Comparison of ENCODE assay signal across 13 mouse cellular contexts in genomic region chr2:156843331-156843730, GRCm38 (mm10). TPM values are rescaled to one million over a fixed set of nuclear protein-coding genes. Genes with fewer than 3 reads are reported as not detected.
A peak's percentile ranks its signal among the peaks of the same experiment; 100 is the strongest.
DNase-seq lines count a peak whose midpoint lies in the region; ATAC-seq and TF ChIP-seq lines count a peak whose summit lies in the region.
"Had no signal": no experiment of that assay in that cellular context is flagged by ENCODE, and none has a peak within 500 bp of the region (broad histone marks: within the 10 kb centered on the region; RNA-seq: fewer than 3 reads in every experiment).

No protein-coding gene starts in this region.

- peak overlapping the region; percentile 57 for H3K4me3 ChIP-seq in forebrain, embryonic 13.5 days
- H3K4me3 ChIP-seq in forebrain, embryonic 11.5 days (ENCODE audit: low read depth, low read length): no peak overlapping the region
- no peak overlapping the region for H3K4me3 ChIP-seq in kidney, postnatal 0 days (replicated peaks; ENCODE audit: low read depth, low read length)
- H3K4me3 ChIP-seq in ES-E14 (ENCODE audit: insufficient read depth in 1 of 2, low read depth in 1 of 2, low read length in 2 of 2, poor library complexity in 1 of 2, severe bottlenecking in 1 of 2): peak overlapping the region; percentile 39 to 93; a peak in 3 of 4 replicates
- H3K4me3 ChIP-seq in hindbrain, embryonic 14.5 days (replicated peaks; ENCODE audit: low read length): no peak overlapping the region

- ATAC-seq in forebrain, embryonic 13.5 days: no peak
- ATAC-seq in forebrain, embryonic 11.5 days (replicated peaks; ENCODE audit: low FRiP score): no peak
- ATAC-seq in kidney, postnatal 0 days (replicated peaks; ENCODE audit: low FRiP score, low read depth): no peak
- no peak for ATAC-seq in hindbrain, embryonic 14.5 days (ENCODE audit: low FRiP score)

- H3K4me2 ChIP-seq in forebrain, embryonic 13.5 days: peak overlapping the region; percentile 83
- no peak overlapping the region for H3K4me2 ChIP-seq in forebrain, embryonic 11.5 days (ENCODE audit: low read depth, low read length, severe bottlenecking)
- 0 out of 2 replicates have a peak overlapping the region, but pooled peaks have one; percentile 4 for H3K4me2 ChIP-seq in kidney, postnatal 0 days (ENCODE audit: low read length)
- 0 out of 2 replicates have a peak overlapping the region, but pooled peaks have one; percentile 95 for H3K4me2 ChIP-seq in hindbrain, embryonic 14.5 days (replicated peaks)

- peaks cover 36% of the 10 kb centered on the region for H3K36me3 ChIP-seq in forebrain, embryonic 13.5 days (ENCODE audit: poor library complexity, severe bottlenecking)
- H3K36me3 ChIP-seq in forebrain, embryonic 11.5 days (ENCODE audit: control insufficient read depth, insufficient read depth, low read length): peaks cover 6% of the 10 kb centered on the region; the same call in 1 of the 2 replicates
- 0 out of 2 replicates have a peak, but pooled peaks cover 10% of the 10 kb centered on the region for H3K36me3 ChIP-seq in kidney, postnatal 0 days (ENCODE audit: insufficient read depth, low read length)
- peaks cover 36% of the 10 kb centered on the region for H3K36me3 ChIP-seq in ES-E14 (ENCODE audit: control insufficient read depth, insufficient read depth, low read length, poor library complexity, severe bottlenecking)
- no peaks in the 10 kb centered on the region; the same call in 1 of the 2 replicates for H3K36me3 ChIP-seq in hindbrain, embryonic 14.5 days (replicated peaks; ENCODE audit: control insufficient read depth, insufficient read depth)

- H3K9me3 ChIP-seq in forebrain, embryonic 13.5 days (replicated peaks): no peaks in the 10 kb centered on the region
- H3K9me3 ChIP-seq in forebrain, embryonic 11.5 days (ENCODE audit: control insufficient read depth, low read length): no peaks in the 10 kb centered on the region
- no peaks in the 10 kb centered on the region for H3K9me3 ChIP-seq in kidney, postnatal 0 days (replicated peaks; ENCODE audit: low read length)
- H3K9me3 ChIP-seq in ES-E14 (ENCODE audit: control insufficient read depth, insufficient read depth, low read depth, low read length): no peaks in the 10 kb centered on the region
- H3K9me3 ChIP-seq in hindbrain, embryonic 14.5 days (ENCODE audit: control insufficient read depth, low read length): no peaks in the 10 kb centered on the region

- no peak for TF ChIP-seq CTCF in kidney, postnatal 0 days (IDR thresholded peaks at IDR 0.05; ENCODE audit: low read depth)

- DNase-seq in forebrain, embryonic 11.5 days (ENCODE audit: low spot score): no peak
- no peak for DNase-seq in kidney, postnatal 0 days (ENCODE audit: low spot score)
- no peak for DNase-seq in kidney, postnatal 36 days
- no peak for DNase-seq in ES-E14 (ENCODE audit: low read depth, low spot score)
- no peak for DNase-seq in hindbrain, embryonic 14.5 days (ENCODE audit: low spot score)
- DNase-seq in left cerebral cortex, adult 8-10 months (ENCODE audit: low spot score in 2 of 2): no peak
- DNase-seq in layer of hippocampus, postnatal 36 days: no peak
- DNase-seq: adrenal gland, adult 2 months; B cell, adult 2 months; gastrocnemius, postnatal 36 days; kidney, adult 9 months; right cerebral cortex, postnatal 14 days had no signal

- peaks cover 64% of the 10 kb centered on the region for H3K4me1 ChIP-seq in forebrain, embryonic 13.5 days
- H3K4me1 ChIP-seq in forebrain, embryonic 11.5 days (replicated peaks; ENCODE audit: control insufficient read depth, insufficient read depth, low read length): peaks cover 14% of the 10 kb centered on the region; the same call in 1 of the 2 replicates
- peaks cover 40% of the 10 kb centered on the region for H3K4me1 ChIP-seq in kidney, postnatal 0 days (replicated peaks; ENCODE audit: insufficient read depth, low read length)
- H3K4me1 ChIP-seq in ES-E14 (ENCODE audit: control insufficient read depth in 2 of 2, insufficient read depth in 2 of 2, low read length in 2 of 2, poor library complexity in 1 of 2): peaks cover 6 to 31% of the 10 kb centered on the region in 2 experiments; a peak in 3 of 4 replicates
- peaks cover 27% of the 10 kb centered on the region; the same call in 1 of the 2 replicates for H3K4me1 ChIP-seq in hindbrain, embryonic 14.5 days (replicated peaks; ENCODE audit: control insufficient read depth, insufficient read depth, low read length)

- no peak overlapping the region for H3K27ac ChIP-seq in forebrain, embryonic 13.5 days
- H3K27ac ChIP-seq in forebrain, embryonic 11.5 days (ENCODE audit: low read depth, low read length): no peak overlapping the region
- H3K27ac ChIP-seq in kidney, postnatal 0 days: no peak overlapping the region
- H3K27ac ChIP-seq in ES-E14 (ENCODE audit: insufficient read depth, low read depth, low read length, poor library complexity, severe bottlenecking): no peak overlapping the region
- H3K27ac ChIP-seq in hindbrain, embryonic 14.5 days: no peak overlapping the region

- H3K27me3 ChIP-seq in forebrain, embryonic 13.5 days: no peaks in the 10 kb centered on the region
- H3K27me3 ChIP-seq in forebrain, embryonic 11.5 days (ENCODE audit: control insufficient read depth, insufficient read depth, low read length): no peaks in the 10 kb centered on the region
- H3K27me3 ChIP-seq in kidney, postnatal 0 days (ENCODE audit: insufficient read depth, low read length): no peaks in the 10 kb centered on the region
- H3K27me3 ChIP-seq in hindbrain, embryonic 14.5 days (ENCODE audit: control insufficient read depth, insufficient read depth, low read length): peaks cover 19% of the 10 kb centered on the region

- 59% methylated on average over 10 of the region's 10 CpGs for WGBS in forebrain, embryonic 13.5 days
- WGBS in forebrain, embryonic 11.5 days: 82% methylated on average over 10 of the region's 10 CpGs
- 50% methylated on average over 10 of the region's 10 CpGs for WGBS in kidney, postnatal 0 days
- 79% methylated on average over 10 of the region's 10 CpGs for WGBS in hindbrain, embryonic 14.5 days

- in situ Hi-C loops in ES-E14 (cut with MboI; ENCODE audit: low sequenced_read_pairs in 2 of 2, unreplicated experiment in 2 of 2): no loop called here

- 0 out of 2 replicates have a peak overlapping the region, but pooled peaks have one; percentile 0 for H3K9ac ChIP-seq in forebrain, embryonic 13.5 days
- no peak overlapping the region for H3K9ac ChIP-seq in forebrain, embryonic 11.5 days (ENCODE audit: low read length)
- H3K9ac ChIP-seq in kidney, postnatal 0 days (ENCODE audit: low read depth, low read length): no peak overlapping the region
- peak overlapping the region; percentile 66; the same call in 1 of the 2 replicates for H3K9ac ChIP-seq in ES-E14 (ENCODE audit: insufficient read depth, low read depth, low read length, poor library complexity, severe bottlenecking)
- no peak overlapping the region for H3K9ac ChIP-seq in hindbrain, embryonic 14.5 days

TF ChIP-seq in ES-E14, 5 proteins besides CTCF, POLR2A, EP300 and RAD21:
- TF ChIP-seq ZNF384 (IDR thresholded peaks at IDR 0.05; ENCODE audit: low read depth, low read length) (no peak), CHD2 (IDR thresholded peaks at IDR 0.05; ENCODE audit: low read depth, low read length) (no peak), HCFC1 (IDR thresholded peaks at IDR 0.05; ENCODE audit: borderline replicate concordance, insufficient read depth, low read length) (no peak), ZC3H11A (IDR thresholded peaks at IDR 0.05; ENCODE audit: borderline replicate concordance, low read depth, low read length) (no peak), MAFK (IDR thresholded peaks at IDR 0.05; ENCODE audit: insufficient read depth, low read depth, low read length) (no peak)

RNA-seq across cellular contexts. Expression of gene Tgif2, which starts 3.5 kb away (rescaled TPM):
- 63.3 and 73.3 TPM in 2 replicates for polyA plus RNA-seq in forebrain, embryonic 13.5 days (2015; fragmentation: Nextera tagmentation; extraction: Ambion mirVana)
- polyA plus RNA-seq in forebrain, embryonic 11.5 days (2014; fragmentation: Nextera tagmentation; extraction: Ambion mirVana): 109 and 110 TPM in 2 replicates
- 38.2 and 40.6 TPM in 2 replicates for polyA plus RNA-seq in kidney, postnatal 0 days (2015; fragmentation: Nextera tagmentation; extraction: Ambion mirVana)
- 32.2 and 35.5 TPM in 2 replicates for total RNA-seq in ES-E14 (2012; rRNA removed)
- 18.9 and 21.5 TPM in 2 replicates for polyA plus RNA-seq in hindbrain, embryonic 14.5 days (2014; fragmentation: Nextera tagmentation; extraction: Ambion mirVana)
- total RNA-seq in left cerebral cortex, adult 8-10 months (2022): 1 to 10 TPM in 2 of 4 experiments, under 1 TPM in 2; 0.55 to 1.1 (median 0.84) TPM
- total RNA-seq in layer of hippocampus, postnatal 36 days (2021): 1 to 10 TPM; 1.2 to 1.3 TPM

RNA-seq across cellular contexts. Expression of gene 4930518I15Rik, which starts 14.4 kb away (rescaled TPM):
- 14.0 and 14.2 TPM in 2 replicates for polyA plus RNA-seq in forebrain, embryonic 13.5 days (2015; fragmentation: Nextera tagmentation; extraction: Ambion mirVana)
- polyA plus RNA-seq in forebrain, embryonic 11.5 days (2014; fragmentation: Nextera tagmentation; extraction: Ambion mirVana): 9.9 and 10.0 TPM in 2 replicates
- polyA plus RNA-seq in kidney, postnatal 0 days (2015; fragmentation: Nextera tagmentation; extraction: Ambion mirVana): 2.6 and 4.6 TPM in 2 replicates
- 0.89 and 1.2 TPM in 2 replicates for total RNA-seq in ES-E14 (2012; rRNA removed)
- 4.0 and 5.4 TPM in 2 replicates for polyA plus RNA-seq in hindbrain, embryonic 14.5 days (2014; fragmentation: Nextera tagmentation; extraction: Ambion mirVana)
- total RNA-seq in left cerebral cortex, adult 8-10 months (2022): 1 to 10 TPM; 2.4 to 3.6 (median 2.8) TPM
- total RNA-seq in layer of hippocampus, postnatal 36 days (2021): 1 to 10 TPM; 3.4 TPM

RNA-seq across cellular contexts. Expression of gene Rab5if, which starts 19.6 kb away (rescaled TPM):
- 151 and 168 TPM in 2 replicates for polyA plus RNA-seq in forebrain, embryonic 13.5 days (2015; fragmentation: Nextera tagmentation; extraction: Ambion mirVana)
- 186 and 189 TPM in 2 replicates for polyA plus RNA-seq in forebrain, embryonic 11.5 days (2014; fragmentation: Nextera tagmentation; extraction: Ambion mirVana)
- polyA plus RNA-seq in kidney, postnatal 0 days (2015; fragmentation: Nextera tagmentation; extraction: Ambion mirVana): 227 and 252 TPM in 2 replicates
- 216 and 219 TPM in 2 replicates for total RNA-seq in ES-E14 (2012; rRNA removed)
- polyA plus RNA-seq in hindbrain, embryonic 14.5 days (2014; fragmentation: Nextera tagmentation; extraction: Ambion mirVana): 174 and 176 TPM in 2 replicates
- total RNA-seq in left cerebral cortex, adult 8-10 months (2022): 10 to 100 TPM; 75.3 to 83.0 (median 79.6) TPM
- 100 to 1,000 TPM; 103 to 108 TPM for total RNA-seq in layer of hippocampus, postnatal 36 days (2021)

RNA-seq across cellular contexts. Expression of gene Sla2, which starts 43.7 kb away (rescaled TPM):
- polyA plus RNA-seq in forebrain, embryonic 13.5 days (2015; fragmentation: Nextera tagmentation; extraction: Ambion mirVana): 0.14 and 0.25 TPM in 2 replicates
- polyA plus RNA-seq in forebrain, embryonic 11.5 days (2014; fragmentation: Nextera tagmentation; extraction: Ambion mirVana): 0.73 and 0.83 TPM in 2 replicates
- polyA plus RNA-seq in kidney, postnatal 0 days (2015; fragmentation: Nextera tagmentation; extraction: Ambion mirVana): 0.18 and 0.32 TPM in 2 replicates
- total RNA-seq in ES-E14 (2012; rRNA removed): 5.2 and 5.3 TPM in 2 replicates
- polyA plus RNA-seq in hindbrain, embryonic 14.5 days (2014; fragmentation: Nextera tagmentation; extraction: Ambion mirVana): 0.14 and 0.20 TPM in 2 replicates
- total RNA-seq in left cerebral cortex, adult 8-10 months (2022): under 1 TPM; 0.26 to 0.68 (median 0.30) TPM
- under 1 TPM; 0.25 to 0.50 TPM for total RNA-seq in layer of hippocampus, postnatal 36 days (2021)
- total RNA-seq: adrenal gland, adult 2 months had no signal

Comparison
In these comparisons a context has a peak if more than half of its experiments do, and no peak if none do; other contexts are left out.
1. H3K4me3 ChIP-seq: peak in forebrain, embryonic 13.5 days (single experiment) and ES-E14 (2 of 2); none in forebrain, embryonic 11.5 days (single experiment), kidney, postnatal 0 days (single experiment) and hindbrain, embryonic 14.5 days (single experiment).
2. H3K9ac ChIP-seq: peak in forebrain, embryonic 13.5 days (single experiment) and ES-E14 (single experiment); none in forebrain, embryonic 11.5 days (single experiment), kidney, postnatal 0 days (single experiment) and hindbrain, embryonic 14.5 days (single experiment).